Mouse (Mus musculus): ENCODE measurements around the gene Sh3pxd2a. TPM values are rescaled to one million over a fixed set of nuclear protein-coding genes. Genes with fewer than 3 reads are reported as not detected.
"Not testable (repeated sequence)": the region's sequence is repeated elsewhere in the genome, so short reads cannot be mapped to it uniquely, and the experiment has no call there.

Gene Sh3pxd2a
- total RNA-seq, 2 experiments from 2014 or later, result 37.8 to 46.3 TPM

DNA sequence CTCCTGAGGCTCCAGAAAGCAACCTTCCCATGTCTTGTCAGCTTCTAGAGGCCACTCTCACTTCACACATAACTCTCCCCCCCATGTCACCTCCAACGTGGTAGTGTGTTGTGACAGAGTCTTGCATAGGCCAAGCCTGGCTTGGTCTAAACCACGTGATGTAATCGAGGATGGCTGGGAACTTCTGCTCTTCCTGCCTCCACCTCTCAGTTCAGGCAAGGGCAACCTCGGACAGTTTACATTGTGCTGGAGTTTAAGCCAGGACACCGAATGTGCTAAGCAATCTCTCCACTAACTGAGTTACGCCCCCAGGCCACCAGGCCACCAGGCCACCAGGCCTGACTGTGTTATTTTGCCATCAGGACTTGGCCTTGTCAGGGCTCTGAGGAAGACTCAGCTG lies 57.7 kb downstream of the Sh3pxd2a start:
- DNase-seq, result no peak

DNA sequence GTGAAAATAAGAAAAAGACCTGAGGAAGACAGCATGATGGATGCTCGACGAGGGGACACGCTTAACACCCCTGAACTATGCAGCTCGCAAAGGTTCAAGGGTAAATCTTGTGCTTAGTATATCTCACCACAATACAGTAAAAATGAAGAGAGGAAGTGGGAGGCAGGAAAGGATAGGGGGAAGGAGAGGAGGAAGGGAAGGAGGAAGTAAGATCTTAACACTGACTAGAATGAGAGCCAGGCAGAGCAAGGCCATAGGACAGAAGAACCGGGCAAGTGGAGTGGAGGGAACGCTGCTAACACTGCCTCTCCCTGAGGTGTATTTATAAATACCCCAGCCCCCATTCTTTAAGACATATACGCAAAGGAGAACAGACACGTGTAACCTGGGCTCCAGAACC lies 58.7 kb downstream of the Sh3pxd2a start:
- DNase-seq, result no peak

DNA sequence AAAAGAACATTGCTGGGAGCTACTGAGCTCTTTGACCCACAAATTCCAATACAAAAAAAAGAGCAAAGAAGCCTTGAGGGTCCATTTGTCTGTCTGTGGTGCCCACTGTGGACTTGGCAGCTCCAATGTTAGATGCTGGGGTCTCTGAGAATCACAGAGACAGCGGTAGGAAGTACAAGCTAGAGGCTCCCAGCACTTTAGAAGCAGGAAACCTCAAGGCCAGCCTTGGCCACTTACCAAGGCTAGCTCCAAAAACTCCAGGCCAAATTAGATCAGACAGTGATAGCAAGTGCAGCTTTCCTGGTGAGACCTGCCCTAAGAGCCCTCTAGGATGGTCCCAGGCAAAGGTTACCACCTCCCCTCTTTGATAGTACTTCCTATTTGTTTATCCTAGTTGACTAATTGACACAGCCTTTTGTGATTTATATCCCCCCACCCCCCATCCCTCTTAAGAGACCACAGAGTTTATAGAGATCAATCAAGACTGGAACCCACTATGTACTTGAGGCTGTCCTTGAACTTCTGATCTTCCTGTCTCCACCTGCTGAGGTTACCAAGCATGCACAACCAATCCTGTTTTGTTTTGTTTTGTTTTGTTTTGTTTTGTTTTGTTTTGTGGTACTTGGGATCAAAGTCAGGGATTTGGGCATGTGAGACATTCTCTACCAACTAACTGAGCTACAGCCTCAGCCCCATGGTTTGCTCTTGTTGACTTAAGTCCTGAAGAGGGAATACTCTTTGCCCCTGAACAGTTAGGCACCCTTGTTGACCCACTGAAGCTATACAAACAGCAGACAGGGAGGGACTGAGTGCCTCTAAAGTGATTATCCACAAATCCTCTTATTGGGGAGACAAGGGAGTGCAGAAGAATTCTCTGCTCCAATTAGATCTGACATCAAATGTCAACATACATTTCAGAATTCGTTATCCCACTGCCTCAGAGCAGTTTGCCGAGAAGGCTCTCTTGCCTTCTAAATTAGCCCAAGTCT lies 60.5 kb downstream of the Sh3pxd2a start:
- no peak for DNase-seq

DNA sequence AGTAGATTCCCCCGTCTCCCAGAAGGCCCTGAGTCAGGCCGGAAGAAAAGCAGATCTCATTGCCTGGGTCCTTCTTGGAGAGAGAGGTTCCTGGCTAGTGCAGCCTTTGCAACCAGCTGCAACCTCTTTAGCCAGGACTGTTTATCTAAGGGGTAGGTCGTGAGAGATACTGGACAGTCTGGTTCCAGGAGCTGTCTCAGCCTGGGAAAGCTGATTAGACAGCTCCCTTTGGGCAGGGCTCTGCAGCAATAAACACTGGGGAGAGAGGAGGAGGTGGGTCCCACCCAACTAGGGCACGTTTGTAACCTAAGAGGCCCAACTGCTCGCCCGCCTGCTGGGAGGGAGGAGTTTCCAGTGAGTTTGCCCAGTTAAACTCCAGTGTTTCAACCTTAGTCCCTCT lies 61.2 kb downstream of the Sh3pxd2a start:
- peak; percentile 81 for DNase-seq

DNA sequence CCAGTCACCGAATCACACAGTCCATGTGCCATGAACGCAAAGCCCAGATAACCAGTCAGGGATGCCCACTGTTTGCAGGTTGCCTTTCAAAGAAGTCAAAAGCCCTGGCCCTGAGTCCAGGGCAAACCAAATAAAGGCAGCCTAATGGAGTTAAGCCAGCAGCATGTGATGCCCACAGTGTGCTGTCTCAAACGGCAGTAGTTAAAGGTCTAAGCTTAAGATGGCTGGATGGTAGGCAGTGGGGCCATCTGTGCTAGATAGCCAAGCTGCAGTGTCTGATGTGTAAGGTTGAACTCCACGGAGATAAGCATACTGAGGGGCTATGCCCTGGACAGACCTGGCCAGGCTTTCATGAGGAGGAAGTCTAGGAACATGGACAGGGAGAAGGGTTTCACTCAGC lies 61.7 kb downstream of the Sh3pxd2a start:
- DNase-seq, result no peak

DNA sequence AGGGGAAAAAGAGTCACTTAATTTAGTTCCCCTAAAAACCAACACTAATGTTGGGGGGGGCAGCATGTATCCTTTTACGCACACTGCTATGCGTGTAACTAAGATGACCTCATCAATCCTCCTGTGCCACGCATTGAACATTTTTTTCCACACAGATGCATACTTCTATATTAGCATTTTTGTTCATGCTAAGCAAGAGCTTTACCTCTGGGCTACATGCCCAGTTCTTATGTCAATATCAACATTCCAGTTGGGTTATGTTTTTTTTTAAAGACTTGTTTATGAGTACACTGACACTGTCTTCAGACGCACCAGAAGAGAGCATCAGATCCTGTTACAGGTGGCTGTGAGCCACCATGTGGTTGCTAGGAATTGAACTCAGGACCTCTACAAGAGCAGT lies 64.5 kb downstream of the Sh3pxd2a start:
- no peak for DNase-seq

DNA sequence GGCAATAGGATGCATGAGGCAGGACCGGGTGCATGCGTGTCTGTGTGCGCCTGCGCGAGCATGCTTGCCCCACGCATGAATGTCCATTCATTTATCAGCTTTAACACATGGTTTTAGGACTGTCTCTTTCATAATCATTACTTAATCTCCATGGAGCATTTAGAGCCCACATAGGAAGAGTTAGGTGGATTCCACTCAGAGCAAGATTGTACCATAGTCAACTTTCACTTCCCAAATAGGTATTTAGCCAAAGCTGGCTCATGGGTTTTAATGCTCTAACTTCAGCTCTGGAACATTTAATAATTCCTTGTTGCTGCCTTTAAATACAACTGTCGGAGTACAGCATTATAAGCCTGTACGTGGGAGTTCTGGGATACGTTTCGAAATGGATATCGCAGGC lies 65.2 kb downstream of the Sh3pxd2a start:
- DNase-seq, result no peak

DNA sequence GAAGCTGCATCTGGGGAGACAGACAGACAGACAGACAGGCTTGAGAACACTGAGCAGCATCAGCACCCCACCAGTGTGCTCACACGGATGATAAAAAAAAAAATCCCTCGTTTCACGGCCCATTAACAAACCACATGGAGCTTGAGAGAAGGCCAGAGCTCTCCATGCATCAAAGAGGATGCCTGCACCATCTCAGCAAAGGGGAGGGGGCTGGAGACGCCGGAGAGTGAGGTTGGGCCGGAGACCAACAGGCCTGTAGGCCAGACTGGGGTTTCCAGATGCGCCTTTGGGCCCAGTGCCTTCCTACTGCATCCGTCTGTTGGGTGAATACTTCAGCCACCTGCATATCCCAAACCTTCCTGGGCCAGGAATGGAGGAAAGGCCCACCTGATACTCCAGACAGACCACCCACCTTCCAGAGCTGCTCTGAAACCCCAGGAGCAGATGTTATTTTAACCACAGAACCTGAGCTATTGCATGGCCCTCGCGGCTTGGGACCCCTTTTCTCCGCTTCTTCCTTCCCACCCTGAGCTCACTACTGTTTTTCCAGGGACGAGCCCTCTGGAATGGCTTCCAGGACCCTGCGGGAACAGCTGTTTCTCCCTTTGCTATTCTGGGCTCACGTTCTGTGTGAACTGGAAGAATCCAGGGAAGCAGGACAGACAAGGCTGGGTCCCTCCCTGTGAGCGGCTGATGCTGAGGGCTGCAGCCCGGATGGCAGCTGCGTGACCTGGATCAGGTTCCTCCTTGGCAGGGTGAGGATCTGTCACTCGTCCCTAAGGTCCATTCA lies 66.1 kb downstream of the Sh3pxd2a start:
- peak; percentile 61 for DNase-seq

DNA sequence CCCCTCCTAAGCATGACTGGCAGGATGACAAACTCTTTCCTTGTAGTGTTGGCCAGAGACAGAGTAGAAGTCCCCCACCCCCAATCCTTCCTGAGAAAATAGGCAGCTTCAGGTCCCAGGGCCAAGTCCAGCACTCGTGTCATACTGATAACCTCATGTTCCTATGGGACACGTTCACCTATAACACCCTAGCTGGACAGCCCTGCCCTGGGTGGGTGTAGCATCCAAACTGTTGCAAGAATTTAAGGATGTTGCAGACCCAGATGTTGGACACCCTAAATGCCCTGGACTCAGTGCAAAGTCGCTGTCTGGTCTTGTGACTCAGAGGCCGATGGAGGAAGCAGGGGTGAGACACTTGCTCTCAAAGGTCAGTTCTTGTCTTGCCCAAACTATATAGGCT lies 68.9 kb downstream of the Sh3pxd2a start:
- no peak for DNase-seq

DNA sequence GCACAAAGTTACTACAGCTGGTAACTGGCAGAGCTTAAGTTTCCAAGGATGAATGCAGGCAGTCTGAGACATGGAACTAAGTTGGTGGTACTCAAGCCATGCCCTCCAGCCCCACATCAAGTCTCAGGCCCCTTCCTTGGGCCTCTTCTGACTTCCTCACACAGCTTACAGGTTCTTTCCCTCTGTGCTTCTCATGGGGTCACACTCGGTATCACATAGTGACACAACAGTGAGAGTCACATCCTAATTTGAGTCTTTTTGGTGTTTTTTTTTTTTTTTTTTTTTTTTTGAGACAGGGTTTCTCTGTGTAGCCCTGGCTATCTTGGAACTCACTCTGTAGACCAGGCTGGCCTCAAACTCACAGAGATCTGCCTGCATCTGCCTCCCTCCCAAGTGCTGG lies 69.4 kb downstream of the Sh3pxd2a start:
- not testable (repeated sequence) for DNase-seq

DNA sequence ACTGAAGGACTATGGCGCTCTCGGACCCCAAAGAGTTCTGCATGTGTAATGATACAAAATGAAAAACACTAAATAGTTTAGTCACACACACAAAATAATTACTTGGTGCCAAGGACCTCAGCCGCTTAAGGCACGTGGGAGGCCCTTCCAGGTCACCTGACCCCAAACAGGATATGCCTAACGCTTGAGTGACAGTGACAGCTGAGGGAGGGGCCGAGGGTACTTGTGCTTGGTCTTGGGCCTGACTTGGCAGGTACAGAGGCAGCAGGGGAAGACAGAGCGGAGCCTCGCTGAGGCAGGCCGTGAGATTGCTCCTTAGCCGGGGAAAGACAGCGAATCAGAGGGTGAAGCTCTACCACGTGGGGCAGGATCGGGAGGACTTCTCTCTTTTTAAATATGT lies 73.3 kb downstream of the Sh3pxd2a start:
- no peak for DNase-seq

DNA sequence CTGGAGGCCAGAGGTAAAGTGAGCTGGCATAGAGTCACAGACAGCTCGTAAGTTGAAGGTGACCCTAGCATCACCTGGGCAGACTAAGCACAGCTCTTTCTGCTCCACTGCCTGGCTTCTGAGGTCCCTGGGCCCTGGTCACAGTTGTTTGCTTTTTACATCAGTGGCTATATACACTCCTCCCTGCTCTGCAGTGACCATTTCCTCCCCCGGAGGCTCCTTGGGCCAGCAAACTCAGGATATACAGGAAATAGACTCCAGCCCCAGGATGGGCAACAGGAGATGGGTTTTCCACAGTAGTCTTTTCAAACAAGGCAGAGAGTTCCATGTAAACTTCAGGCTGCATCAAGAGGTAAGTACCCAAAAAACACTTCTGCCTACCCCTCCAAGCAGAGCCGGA lies 76.3 kb downstream of the Sh3pxd2a start:
- DNase-seq, result peak; percentile 43

DNA sequence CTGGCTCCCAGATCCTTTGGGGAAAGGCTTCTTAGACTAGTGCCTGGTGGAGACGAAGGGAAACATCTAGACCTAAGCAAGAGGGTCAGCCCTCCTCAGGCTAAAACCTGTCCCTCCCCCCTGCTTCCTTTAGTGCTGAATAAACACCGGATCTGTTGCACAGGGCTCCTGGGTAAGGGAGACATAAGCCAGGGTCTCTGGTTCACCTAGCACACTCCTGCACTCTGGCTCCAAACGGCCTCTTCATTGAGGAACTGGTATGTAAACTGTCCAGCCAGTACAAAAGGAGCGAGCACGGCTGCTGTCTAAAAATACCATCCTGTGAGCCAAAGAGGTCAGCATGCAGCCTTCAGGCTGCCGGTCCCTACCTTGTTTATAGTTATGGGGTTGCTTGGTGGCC lies 76.8 kb downstream of the Sh3pxd2a start:
- no peak for DNase-seq

DNA sequence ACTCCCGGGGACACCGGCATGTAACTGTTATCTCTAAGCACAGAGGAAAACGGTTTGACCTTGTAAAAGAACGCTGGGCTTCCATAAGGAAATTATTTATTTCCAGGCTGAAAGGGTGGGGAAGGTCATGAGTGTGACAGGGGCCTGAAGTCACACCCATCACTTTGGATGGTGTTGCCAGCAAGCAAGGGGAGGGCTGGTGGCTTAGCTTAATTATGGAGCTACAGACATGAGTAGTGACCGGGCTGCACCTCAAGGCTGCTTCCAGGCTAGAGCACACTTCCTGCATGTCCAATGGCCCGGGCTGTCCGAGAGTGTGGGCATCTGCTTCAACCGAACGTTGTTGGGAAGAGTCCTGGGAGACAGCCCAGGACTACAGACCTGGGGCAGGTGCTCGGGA lies 78.2 kb downstream of the Sh3pxd2a start:
- DNase-seq, result no peak

DNA sequence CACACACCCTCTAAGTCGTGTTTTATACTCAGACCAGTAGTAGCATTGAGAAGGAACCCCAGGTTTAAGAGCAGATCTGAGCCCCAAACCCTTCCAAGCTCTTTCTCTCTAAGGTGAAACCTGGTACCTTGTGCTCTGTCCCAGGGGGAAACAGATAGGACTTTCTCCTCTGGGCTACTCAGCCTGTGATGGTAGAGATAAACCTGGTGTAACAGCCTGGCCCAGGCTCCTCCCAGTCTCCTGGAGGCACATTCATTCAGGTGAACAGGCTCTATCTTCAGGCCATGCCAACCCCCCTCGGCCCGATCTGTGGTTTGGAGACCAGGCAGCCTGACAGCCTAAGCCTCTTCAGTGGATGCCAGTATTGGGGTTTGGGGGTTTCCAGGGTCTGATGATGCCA lies 79.6 kb downstream of the Sh3pxd2a start:
- no peak for DNase-seq

DNA sequence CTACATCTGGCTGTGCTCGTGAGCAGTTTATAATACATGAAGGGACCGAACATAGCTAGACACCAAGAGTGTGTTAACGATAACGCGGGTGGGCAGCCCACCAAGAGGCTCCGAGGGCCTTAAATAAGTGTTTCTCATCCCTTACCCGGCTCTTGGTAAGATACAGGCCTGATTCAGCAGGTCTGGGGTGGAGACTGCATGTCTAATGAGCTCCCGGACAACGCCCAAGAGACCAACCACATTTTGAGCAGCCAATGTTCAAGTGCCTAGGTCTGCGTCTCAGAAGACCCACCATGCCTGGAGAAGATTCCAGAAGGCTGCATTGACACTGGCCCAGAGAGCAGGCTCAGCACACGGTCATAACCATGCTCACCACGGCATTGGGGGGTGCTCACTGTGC lies 80.2 kb downstream of the Sh3pxd2a start:
- no peak for DNase-seq

DNA sequence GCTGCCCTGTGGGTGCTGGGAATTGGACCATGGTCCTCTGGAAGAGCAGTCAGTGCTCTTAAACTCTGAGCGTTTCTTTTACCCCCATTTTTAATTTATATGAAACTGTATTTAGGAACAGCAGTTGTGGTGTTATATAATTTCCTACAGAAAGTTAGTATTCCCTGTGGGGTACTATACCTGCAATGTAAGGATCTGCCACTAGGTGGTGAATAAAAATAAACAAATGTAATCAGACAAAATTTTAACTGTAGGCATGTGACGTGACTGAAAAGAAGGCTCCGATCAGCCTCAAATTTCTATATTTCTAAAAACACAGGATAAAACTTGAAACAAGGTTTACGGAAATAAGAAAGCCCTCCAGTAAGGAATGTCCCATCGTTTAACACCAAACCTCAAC lies 81.9 kb downstream of the Sh3pxd2a start:
- no peak for DNase-seq

DNA sequence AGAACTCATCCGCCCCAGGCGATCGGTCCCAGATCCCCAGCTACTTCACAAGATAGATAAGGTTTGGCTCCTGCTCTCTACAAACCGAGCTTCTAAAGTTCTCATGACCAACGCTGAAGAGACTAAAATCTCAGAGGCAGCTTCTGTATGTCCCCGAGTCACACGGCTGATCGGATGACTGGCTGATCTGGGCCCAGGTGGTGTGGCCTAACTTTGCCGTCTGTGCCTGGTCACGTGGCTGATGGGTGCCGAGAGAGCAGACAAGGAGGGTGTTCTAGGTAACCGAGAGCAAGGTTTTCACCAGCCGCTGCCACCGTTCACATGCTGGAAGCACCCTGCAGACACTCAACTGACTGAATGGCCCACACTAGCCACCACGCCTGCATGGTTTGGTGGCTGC lies 83.2 kb downstream of the Sh3pxd2a start:
- no peak for DNase-seq

DNA sequence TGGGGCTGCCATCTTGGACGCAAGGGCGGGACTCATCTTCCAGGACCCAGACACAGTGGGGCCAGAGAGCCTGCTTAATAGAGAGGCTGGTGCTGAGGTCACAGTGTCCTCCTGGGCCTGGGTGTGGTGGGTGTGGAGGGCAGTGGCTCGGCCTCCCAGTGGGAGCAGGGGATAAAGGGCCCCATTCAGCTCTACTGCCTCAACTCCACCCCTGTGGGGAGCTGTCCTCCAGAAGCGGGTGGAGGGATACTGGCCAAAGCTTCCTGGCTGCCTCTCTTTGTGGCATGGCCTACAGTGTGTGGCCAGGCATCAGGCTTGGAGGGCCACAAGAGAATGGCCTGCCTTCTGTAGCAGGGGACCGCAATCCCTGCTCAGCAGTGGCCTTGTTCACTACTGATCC lies 85.1 kb downstream of the Sh3pxd2a start:
- DNase-seq, result no peak

DNA sequence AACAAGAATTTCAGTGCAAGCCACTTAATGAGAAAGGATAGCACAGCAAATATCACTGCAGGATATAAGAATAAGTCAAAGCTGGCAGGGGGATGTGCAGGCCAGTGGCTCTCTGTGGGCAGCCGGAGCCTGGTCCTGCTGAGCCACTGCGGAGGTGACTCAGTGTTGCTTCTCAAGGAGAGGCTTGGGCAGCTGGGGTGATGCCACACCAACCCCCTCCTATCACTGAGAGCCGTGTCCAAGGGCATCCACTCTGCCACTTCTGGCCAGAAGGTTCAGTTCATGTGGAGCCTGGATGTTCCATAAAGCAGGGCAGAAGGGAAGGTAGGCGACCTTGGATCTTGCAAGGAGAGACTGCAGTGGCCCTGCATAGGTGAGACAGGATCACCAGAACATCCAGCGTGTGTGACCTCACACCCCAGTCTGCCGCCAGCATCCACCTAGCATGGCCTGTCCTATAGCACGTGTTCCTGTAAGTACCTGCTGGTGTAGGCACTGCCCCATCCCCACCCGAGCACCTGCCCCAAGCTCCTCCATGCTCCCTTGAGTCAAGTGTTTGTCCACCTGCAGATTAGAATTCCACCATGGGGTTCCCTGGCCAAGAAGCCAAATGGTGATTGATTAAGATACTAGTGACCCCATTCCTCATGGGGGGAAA lies 89.2 kb downstream of the Sh3pxd2a start:
- DNase-seq, result no peak

DNA sequence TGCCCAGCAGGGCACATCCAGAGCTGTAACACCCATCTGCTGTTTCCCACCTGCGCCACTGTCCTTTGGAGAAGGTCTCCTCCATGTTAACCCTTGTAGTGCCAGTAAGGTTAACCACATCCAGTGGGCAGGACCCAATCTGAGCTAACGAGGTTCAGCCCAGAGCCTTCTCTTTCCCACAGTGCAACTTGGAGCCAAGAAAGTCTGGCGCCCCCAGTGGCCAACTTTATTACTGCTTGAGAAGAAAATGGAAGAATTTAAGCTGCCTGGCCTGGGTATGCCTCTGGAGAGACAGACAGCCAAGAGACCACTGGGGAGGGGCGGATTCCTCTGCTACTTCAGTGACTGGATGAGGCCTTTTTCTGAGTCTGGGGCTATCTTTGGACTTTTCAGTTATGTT lies 89.8 kb downstream of the Sh3pxd2a start:
- DNase-seq, result no peak

DNA sequence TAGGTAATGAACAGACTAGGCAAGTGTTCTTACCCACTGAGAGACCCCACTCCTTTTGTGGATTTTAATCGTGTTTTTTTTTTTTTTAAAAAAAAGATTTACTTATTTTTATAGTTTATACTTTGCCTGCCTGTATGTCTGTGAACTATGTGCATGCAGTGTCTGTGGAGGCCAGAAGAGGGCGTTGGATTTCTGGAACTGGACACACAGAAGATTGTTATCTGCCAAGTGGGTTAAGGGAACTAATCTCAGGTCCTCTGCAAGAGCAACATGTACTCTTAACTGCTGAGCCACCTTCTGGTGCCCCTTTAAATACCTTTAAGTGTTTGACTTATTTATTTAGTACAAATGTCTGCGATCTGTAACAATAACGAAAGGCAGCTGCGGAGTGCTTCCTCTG lies 92.2 kb downstream of the Sh3pxd2a start:
- no peak for DNase-seq

DNA sequence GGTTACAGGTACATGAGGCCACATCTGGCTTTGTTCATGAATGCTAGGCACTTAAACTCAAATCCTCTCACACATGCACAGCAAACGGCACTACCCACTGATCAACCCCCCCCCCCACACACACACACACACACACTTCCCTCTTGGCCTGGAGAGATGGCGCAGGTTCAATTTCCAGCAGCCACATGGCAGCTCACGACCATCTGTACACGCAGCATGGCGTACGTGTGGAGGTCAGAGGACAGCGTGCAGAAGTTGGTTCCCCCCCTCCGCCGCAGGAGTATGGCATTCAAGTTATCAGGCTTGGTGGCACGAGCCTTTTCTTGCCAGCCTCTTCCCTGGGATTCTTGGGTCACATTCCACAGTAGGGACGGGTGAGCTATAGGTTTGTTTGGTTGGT lies 92.7 kb downstream of the Sh3pxd2a start:
- DNase-seq, result no peak

Data from gastrocnemius, postnatal 25 days (tissue).